Mouse (Mus musculus) embryo, embryonic 9.5 days (tissue): ENCODE results near the gene Ssbp4.

Experiments
- DNase-seq: peaks from one replicate; pipeline ENCODE4 v3.0.0-alpha.2; 2017; ENCODE audit errors: extremely low spot score

Ssbp4 gene

GRCm38 (mm10) chr8:70608749-70609367, at the start of gene Ssbp4:
Gene Ssbp4 (minus strand): TSS chr8:70608872.
- DNase-seq: no peak

- DNase-seq: no peak
Observed at GRCm38 (mm10) chr8:70657739-70658138, 49.1 kb upstream of the Ssbp4 start.

GRCm38 (mm10) chr8:70657214-70657613, 48.5 kb upstream of the Ssbp4 start:
- no peak for DNase-seq

- DNase-seq: peak; percentile 27
Observed at GRCm38 (mm10) chr8:70656193-70656790, 47.6 kb upstream of the Ssbp4 start.

DNA sequence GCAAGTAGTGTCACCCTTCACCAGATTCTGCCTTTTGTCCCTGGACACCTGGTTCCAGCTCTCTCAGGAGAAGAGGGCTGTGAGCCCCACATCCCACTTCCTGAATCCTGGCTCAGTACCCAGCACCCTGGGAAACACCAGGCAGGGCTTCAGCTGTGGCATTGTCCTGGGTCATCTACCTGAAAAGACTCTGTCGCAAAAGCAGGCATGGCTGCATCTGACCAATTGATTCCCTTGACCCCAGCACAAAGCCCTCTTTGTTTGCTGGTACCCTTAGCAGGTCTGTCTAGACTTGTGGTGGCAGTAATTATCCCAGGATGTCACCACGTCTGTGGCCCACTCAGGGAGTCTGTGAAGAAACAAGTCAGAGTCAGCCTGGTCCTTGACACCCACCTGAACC, 46.8 kb upstream of the Ssbp4 start:
- no peak for DNase-seq

DNA sequence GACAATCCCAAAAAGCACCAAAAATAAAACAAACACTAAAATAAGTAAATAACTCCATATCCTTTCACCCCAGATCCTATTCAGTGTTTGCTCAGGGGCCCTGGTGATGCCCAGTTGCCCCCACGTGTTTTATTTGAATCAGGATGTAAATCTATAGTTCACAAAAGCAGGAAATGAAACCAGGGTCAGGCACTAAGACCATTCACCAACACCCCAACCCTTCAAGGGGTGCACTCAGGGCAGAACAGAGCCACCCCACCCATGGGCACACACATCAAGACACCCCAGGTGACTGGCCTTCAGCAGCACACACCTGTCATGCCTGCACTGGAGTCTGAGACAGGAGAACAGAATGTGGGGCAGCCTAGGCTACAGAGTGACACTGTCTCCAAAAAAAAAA, 45.4 kb upstream of the Ssbp4 start:
- DNase-seq: no peak

- peak; percentile 54 for DNase-seq
Observed at GRCm38 (mm10) chr8:70653226-70653625, 44.6 kb upstream of the Ssbp4 start.

GRCm38 (mm10) chr8:70650351-70650750, 41.7 kb upstream of the Ssbp4 start:
- no peak for DNase-seq

DNA sequence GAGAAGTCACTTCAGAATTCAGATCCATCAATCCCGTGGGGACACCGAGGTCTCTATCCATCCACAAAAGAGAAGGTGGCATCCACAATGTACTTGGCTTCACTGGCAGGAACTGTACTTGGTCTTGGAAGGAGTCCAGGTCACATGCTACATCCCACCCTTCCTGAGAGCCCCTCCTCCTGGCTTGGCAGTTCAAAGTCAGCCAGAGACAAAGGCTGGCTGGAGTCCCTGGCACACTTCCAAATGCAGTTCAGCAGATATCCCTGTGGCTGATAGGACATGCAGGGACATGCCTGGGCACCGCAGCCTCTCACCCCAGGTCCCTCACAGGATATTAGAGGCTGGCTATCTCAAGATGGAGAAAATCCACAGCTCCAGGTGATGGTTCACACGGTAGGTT, 40.7 kb upstream of the Ssbp4 start:
- DNase-seq: no peak

- no peak for DNase-seq
Observed at GRCm38 (mm10) chr8:70648921-70649320, 40.2 kb upstream of the Ssbp4 start.

DNA sequence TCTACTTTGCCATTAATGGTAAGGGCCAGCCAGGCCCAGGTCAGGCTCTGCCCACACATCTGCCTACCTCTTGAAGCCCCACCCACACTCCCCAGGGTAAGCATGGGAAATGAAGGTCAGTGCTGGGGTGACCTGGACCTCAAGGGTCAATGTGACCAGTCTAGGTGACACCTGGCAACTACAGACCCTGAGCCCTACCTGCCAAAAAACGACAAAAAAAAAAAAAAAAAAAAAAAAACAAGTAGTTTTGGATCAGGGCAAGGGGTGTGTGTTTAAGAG, 39.4 kb upstream of the Ssbp4 start:
- DNase-seq: no peak

GRCm38 (mm10) chr8:70647343-70648163, 38.9 kb upstream of the Ssbp4 start:
- no peak for DNase-seq

GRCm38 (mm10) chr8:70646775-70647174, 38.1 kb upstream of the Ssbp4 start:
- DNase-seq: no peak

- no peak for DNase-seq
Observed at GRCm38 (mm10) chr8:70646369-70646768, 37.7 kb upstream of the Ssbp4 start.

DNA sequence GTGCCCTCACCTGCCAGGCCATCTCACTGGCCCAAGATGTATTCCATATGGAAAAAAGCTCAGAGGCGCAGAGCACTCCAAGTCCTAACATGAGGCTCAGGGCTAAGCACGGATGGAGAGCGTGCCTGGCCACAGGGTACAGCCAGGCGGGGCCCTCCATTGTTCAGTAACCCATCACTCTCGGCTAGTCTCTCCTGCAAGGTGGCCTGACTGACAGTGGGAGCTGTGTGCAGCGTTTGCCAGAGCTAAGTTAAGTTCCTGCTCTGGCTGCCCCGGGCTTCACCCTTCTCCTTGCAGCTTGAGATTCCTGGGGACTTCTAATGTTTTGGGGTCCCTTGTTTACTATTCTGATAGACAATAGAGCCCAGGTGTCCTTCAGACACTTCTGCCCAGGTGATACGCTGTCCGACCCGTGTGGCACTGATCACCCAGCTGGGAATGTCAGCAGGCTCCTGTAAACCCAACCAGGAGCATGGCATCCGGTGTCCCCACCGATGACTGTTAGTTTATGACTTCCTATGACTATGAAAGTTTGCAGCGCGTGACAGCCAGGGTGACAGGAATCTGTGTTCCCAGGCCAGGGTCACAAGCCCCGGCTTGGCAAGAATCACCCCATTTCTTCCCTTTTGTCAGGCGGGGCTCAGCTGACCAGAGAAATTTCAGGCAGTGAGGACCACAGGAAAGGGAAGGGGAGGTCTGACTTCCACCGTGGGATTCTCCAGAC, 37.0 kb upstream of the Ssbp4 start:
- DNase-seq: no peak

- no peak for DNase-seq
Observed at GRCm38 (mm10) chr8:70644065-70644464, 35.4 kb upstream of the Ssbp4 start.

DNA sequence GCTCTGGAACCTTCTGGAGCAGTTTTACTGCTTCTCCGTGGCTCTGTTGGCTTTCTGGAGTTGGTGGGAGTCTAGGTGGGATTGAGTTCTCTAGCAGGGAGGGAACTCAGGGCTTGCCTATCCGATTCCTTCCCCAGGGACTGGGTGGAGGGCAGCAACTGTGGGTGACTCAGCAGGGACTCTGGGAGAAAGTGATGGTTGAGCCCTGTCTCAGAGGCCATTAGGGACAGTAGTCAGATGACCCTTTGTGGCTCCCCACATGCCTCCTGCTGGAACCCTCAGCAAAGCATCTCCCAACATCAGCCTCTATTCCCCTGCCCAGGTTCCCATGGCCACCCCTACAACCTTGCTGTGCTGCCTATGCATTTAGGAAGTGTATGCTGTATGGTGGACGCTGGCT, 34.3 kb upstream of the Ssbp4 start:
- DNase-seq: no peak

- DNase-seq: no peak
Observed at GRCm38 (mm10) chr8:70638752-70639151, 30.1 kb upstream of the Ssbp4 start.

- no peak for DNase-seq
Observed at GRCm38 (mm10) chr8:70636838-70637237, 28.2 kb upstream of the Ssbp4 start.

DNA sequence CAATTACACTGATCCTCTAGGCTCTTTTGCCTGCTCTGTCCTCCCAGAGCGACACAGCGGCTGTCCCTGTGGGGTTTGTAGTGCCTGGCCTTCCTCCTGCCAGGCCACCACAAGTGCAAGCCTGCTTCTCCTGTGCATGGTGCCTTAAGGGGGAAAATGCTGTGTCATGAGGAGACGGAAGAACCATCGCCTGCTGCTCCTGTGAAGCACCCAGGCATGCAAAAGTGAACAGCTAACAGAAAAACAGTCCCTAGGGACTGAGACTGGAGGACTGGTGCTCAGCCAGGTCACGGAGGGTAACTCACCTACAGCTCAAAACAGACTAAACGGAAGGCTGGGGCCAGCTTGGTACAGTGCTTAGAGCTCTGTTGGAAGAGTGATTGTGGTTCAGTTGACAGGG, 26.9 kb upstream of the Ssbp4 start:
- DNase-seq: no peak

- no peak for DNase-seq
Observed at GRCm38 (mm10) chr8:70634066-70634465, 25.4 kb upstream of the Ssbp4 start.

- DNase-seq: no peak
Observed at GRCm38 (mm10) chr8:70632346-70632892, 23.7 kb upstream of the Ssbp4 start, which contains the start of gene Gdf15. Gene Gdf15 (minus strand): TSS chr8:70632456.
